Mouse (Mus musculus) activated CD4-positive, CD25-positive, alpha-beta regulatory T cell, adult 4 months (primary cell): Measurements from ENCODE around the gene Prickle2. TPM values are rescaled to one million over a fixed set of nuclear protein-coding genes. Genes with fewer than 3 reads are reported as not detected.

Experiments used
- ATAC-seq: one replicate; pipeline ENCODE4 v1.8.0; 2017
- polyA plus RNA-seq, 2 experiments: library from polyadenylated mRNA; unstranded; fragments of 100-300 nt; shearing (Covaris generic); gene quantifications; one replicate each; pipeline ENCODE4 v1.2.1; 2017

Gene Prickle2
- polyA plus RNA-seq, 2 experiments from 2014 or later = 0.17 TPM; not detected in 1

DNA sequence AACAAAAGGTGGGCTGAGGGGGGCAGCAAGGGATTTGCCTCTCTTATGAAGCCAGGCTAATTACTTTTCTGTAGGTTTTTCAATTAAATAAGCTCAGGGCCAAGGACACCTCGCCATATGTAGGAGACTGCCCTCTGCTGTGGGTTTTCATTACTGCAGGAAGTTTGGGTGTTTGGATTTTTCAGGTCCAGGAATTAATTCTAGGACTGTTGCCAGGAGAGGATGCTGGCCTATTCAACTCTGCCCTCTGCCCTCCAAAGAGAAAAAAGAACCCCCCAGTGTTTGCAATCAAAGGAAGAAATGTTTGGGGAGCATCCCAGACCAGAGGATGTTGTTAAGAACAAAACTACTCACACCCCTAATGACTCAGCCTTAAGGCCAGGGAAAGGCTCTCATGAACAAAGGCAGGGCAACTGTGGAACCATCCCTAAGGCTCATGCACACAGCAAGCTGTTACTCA, 40.4 kb downstream of the Prickle2 start:
- no peak for ATAC-seq

DNA sequence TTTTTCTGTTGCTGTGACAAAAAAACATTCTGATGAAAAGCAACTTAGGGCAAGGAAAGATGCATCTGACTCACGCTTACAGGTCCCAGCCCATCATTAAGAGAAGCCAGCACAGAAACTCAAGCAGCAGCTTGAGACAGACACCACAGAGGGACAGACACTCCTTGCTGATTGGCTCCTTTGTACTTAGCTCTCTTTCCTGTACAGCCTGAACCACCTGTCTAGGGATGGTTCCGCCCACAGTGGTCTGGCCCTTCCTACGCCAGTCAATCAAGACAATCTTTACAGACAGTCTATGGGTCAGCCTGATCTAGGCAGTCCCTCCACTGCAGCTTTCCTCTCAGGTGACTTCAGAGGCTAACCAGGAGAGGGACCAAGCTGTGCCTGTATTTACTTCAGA, 42.1 kb downstream of the Prickle2 start:
- ATAC-seq = no peak

DNA sequence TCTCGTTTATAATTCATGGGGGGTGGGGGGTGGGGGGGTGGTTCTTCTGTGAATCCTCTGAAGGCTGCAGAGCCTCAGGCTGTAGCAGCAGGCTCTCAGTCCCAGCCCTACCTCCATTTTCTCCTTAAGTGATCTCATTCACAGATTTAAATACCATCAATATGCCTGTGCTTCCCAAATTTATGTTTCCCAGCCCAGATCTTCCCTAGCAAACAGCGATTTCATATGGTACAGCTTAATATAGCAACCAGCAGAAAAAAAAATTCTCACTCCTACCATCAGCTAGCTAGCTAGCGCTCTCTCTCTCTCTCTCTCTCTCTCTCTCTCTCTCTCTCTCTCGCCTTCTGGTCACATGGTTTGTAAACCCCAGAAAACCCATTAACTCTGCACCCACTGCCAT, 42.5 kb downstream of the Prickle2 start:
- ATAC-seq = no peak

DNA sequence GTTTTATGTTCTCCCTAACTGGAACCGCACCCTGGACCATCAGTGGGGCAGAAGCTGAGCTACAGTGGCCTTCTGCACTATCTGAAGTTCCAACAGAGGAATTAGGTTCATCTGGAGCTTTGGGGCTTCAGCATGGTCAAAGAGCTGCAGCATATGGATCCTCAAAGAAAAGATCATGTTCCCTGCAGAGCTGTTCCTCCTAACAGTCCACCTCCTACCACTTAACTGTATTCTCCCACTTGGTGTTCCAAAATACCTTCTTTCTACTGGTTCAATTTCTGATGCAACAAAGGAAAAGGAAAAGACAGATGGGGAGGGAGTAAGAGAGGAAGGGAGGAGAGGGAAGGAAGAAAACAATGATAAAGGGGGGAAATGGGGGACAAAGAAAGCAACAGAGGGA, 56.9 kb downstream of the Prickle2 start:
- no peak for ATAC-seq

DNA sequence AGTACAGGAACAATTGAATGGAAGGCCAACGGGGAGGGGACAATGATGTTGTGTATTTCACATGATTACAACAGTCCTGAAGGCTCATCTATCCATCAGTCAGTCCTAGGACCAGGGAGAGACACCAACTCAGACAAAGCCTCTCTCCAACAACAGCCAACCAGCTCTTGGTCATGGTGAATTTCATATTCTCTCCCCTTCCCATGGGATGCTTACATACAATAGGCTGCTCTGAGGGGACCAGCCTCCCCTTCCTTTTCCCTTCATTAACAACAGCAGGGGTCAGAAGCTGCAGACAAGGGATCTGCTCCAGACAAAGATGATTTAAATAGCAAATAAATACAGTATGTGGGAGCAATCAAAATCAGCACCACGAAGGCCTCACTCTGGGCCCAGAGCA, 57.4 kb downstream of the Prickle2 start:
- no peak for ATAC-seq

DNA sequence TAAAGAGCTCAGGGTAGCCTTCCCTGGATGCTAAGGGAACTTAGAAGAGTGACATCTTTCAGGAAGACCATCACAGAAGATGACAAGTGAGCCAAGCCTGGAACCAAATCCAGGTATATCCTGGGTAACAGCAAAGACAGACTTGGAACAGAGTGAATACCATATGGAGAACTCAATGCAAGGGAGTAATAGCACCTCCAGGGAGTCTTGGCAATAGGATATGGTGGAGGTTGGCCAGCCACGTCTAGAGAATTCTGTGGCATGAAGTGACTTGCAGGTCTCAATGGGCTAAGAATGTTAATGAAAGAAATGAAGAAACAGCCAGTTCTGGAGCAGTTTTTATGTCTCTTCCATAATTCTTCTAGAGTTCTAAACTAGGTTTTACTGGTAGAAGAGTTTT, 63.0 kb downstream of the Prickle2 start:
- ATAC-seq = no peak

DNA sequence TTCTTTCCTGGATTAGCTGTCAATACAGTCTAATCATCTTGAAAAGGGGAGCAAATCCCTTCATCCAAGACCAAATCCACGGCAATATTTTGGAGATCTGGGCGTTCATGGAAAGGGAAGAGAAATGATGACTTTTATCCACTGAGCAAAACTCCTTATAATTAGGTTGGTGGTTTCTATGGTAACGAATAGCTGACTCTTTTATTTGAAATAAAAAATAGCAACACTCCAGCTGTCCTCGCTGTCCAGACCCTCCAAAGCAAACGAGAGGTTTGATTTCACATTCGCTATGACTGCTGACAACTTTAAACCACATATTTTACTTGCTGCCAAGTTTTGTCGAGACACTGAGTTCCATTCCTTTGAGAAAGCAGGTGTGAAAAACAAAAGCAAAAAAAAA, 64.0 kb downstream of the Prickle2 start:
- no peak for ATAC-seq

DNA sequence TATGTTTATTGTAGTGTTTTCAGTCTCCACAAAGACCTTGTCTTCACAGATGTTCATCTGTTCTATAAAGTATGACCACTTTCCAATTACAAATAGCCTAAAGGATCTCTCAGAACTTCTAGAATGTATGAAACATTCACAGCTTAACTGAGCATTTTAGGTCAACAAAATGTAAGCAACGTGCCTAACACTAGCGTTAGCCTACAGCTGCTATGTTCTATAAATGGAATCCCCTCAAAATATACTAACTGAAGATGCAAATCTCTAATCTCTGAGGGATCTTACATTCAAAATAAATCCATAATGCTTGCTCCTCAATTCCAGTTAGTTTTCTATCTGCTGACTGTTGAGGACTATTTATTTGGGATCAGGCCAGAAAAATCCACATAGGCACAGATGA, 65.1 kb downstream of the Prickle2 start:
- no peak for ATAC-seq

DNA sequence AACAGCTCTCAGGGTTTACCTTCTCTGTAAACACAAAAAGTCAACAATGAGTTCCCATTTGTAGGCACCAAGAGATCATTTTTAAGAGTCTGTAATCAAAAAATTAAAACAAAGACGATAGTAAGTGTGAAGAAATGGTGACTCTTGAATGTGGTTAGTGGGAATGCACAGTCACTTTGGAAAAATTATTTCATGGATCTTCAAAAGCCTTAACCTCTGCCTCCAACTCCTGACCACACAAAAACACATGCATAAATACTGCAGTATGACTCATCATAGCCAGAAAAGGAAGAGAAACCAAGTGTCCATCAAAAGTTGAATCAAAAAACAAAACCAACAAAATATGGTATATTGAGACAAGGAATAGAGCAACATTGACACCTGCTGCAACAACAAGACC, 69.5 kb downstream of the Prickle2 start:
- ATAC-seq = no peak

DNA sequence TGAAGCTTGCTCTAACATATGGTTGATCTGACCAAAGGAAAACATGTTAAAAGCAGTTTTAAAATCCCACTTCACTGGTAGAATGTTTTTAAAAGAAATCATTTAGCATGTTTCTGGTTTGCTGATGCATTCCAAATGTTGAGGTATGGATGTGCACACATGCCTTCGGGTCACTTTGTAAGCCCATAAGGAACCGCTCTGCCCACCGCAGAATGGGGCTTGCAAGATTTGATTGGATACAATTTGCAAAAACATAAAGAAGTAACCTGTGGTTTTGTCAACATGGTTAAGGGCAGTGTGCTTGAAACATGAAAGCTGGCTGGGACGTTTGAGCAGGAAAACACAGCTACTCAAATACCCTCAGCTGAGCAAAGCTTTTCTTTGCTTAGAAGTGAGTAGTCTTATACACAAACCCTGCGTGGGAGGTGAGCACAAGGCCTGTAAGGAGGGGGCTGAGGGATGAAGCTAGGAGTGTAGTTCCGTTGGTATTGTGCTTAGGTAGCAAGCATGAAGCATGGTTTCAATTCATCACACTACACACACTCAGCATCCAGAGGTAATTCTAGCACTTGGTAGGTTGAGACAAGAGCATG, 71.0 kb downstream of the Prickle2 start:
- no peak for ATAC-seq

DNA sequence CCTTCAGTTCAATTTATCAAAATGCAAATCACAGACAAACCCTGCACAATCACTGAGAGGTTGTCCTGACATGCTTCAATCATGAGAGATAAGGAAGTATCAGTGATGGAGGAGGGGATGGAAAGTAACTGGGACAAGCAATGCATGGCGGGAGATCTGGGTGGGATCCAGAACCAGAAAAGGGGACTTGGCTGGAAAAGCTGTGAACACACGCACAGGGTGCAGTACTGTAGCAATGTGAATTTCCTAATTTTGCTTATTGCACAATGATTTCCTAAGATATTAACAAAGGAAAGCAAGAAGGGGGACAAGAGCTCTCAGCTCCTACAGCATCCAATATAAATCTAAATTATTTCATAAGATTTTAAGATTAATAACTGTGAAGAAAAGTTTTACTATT, 75.0 kb downstream of the Prickle2 start:
- no peak for ATAC-seq

DNA sequence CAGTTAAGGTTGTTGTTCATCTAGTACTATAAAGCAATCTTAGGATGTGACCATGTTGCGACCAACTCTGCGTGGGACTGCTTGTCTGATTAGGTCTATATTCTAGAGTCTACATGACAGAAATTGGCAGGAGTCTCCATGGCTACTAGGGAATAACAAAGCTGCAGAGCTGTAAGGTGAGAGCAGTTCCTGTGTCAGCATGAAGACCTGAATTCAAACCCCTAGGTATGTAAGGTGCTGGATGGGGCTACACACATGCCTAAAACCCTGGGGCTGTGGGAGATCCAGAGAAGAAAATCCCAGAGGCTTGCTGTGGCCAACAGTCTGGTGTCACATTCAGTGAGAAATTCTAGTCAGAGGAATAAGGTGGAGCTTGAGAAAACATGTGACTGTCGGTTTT, 78.2 kb downstream of the Prickle2 start:
- no peak for ATAC-seq

DNA sequence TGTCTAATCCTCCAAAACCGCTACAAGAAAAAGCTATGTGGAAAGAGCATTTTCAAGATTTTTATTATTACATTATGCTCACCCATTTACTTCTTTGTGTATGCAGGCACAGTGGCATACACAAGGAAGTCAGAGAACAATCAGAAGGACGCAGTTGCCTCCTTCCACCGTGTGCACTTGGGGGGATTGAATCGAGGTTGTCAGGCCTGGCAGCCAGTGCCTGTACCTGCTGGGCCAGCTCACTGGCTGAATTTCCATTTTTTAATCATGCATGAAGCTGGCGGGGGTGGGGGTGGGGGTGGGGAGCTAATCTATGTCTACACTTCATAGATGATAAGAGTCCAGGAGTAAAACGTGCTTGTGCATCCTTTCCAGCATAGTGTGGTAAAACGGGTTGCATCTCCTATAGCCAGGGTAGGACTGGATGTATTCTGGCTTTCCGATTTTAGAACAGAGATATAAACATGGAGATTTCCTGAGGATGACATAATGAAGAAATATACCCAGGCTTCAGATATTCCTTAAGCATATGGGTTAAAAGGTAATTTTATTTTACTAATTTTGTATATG, 78.8 kb downstream of the Prickle2 start:
- no peak for ATAC-seq

DNA sequence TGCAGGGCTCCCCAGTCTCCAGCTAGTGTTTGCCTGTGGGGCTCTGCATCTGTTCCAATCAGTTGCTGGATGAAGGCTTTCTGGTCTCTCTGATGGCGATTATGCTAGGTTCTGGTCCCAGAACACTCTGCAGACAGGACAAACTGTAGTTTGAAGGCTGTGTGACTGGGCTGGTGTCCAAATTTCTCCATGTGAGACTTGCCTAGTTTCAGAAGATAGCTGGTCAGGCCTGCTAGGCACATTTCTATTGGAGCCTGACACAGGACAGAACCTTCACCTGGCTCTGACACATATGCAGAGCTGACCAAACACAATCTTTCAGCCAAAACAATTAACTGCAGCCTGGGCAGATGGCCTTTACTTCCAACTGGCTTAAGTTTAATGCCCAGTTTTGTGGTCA, 80.0 kb downstream of the Prickle2 start:
- ATAC-seq = no peak

DNA sequence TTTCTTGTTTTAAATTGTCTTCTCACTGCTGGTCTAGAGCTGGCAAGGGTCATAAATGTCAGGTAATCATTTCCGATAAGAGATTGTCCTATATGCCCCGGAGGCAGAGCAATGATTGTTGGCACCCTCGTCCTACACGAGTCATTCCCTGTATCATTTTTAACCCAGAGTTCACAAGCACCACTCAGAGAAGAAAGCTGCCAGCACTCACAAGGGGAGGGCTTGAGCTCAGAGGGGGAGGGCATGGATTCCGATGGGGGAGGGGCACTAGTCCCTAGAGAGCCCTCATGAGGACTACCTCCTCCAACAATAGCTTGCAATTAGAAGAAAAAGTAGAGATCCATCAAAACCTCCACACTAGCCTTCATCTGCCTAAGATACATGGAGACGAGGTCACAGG, 81.6 kb downstream of the Prickle2 start:
- no peak for ATAC-seq

DNA sequence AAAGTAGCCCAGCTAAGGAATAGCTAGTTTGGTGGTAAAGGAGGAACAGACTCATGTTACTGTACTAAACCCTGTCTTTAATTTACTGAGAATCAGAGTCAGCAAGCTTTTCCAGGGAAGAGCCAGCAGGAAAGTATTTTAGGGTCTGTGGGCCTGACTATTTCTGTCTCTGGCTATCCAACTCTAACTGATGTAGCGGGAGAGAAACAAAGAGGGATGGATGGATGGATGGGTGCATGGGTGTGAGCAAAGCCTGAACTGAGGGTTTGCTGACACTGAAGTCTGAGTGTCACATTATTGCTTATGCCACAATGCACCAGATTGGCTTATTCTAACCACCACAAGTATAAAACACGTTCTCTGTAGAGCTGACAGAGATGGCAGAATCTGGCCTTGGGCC, 88.8 kb downstream of the Prickle2 start:
- ATAC-seq = no peak

DNA sequence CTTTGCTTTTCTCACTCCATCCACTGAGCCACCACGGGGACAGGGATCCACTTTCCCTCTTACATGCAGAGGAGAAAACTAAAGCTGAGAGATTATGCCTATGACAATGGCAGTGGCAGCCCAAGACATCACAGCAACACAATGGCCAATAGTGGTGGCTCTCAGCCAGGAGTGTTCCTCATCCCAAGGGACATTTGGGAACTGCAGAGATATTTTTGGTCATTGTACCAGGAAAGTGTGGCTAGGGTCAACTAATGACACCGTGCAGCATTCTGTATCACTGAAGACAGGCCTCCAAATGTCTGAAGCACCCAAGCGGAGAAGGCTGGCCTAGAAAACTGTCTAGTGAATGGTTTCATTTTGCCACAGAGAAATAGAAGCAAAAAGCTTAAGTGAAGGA, 91.2 kb downstream of the Prickle2 start:
- no peak for ATAC-seq

DNA sequence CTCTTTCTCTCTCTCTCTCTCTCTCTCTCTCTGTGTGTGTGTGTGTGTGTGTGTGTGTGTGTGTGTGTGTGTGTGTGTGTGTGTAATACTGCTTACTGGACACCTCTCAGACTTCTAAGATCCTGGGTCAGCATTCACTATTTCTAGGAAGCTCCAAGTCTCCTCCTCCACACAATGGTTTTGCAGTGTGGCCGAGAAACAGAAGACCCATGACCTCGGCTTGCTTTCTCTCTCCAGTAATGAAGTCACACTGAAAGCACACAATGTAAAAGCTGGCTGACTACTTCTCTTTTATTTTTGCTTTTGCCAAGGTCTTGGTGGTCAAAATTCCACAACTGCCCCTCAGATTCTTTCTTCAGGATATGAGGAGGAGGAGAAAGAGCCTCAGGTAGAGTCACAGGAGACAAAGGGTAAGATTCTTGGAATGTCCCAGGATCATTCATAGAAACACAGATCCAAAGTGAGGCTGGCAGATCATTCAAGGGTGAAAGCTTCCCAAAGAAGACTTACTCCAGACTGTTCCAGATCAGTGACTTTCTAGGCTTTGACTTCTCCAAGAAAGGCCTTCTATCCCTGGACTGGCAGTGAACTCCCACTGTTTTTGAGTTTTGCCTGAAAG, 93.7 kb downstream of the Prickle2 start:
- no peak for ATAC-seq

DNA sequence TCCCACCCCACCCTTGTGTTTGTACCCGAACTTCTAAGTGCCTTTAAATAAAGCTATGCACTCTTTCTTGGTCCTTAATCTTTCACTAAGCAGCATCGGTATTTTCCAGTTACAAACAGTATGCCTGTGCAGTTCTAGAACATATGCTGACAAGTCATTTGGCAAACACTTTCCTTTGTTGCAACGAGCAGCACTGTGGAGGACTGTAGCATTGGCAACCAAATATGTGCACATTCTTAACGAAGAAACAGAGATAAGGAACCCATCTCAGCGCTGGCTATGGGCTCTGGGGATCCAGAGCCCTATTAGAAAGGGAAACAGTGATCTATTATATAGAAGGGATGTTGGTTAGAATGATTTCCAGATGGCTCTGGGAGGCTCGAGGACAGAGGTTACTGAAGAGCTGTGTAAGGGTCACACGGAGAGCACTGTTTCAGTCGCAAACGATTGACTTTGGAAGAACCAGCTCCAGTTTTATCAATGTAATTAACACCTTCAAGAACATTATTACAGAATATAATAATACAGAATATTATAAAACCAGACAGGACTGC, 96.2 kb downstream of the Prickle2 start:
- ATAC-seq = no peak

DNA sequence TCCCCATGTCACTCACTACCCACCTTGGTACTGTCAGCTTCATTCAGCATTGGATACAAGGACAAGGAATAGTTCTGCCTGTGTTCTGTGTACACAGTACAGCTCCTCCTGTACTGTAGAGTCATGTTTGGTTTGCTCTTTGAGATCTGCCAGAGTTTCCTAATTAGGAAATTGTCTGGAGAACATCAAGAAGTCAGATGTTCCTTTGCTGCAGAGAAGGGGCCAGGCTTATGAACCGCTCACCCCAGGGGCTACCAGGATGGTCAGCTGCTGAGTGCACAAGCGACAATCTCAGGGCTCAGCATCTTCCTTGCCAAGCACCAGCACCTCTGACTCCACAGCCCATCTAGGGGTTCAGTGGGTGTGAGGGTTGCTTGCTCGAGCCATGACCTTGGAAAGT, 96.9 kb downstream of the Prickle2 start:
- no peak for ATAC-seq

DNA sequence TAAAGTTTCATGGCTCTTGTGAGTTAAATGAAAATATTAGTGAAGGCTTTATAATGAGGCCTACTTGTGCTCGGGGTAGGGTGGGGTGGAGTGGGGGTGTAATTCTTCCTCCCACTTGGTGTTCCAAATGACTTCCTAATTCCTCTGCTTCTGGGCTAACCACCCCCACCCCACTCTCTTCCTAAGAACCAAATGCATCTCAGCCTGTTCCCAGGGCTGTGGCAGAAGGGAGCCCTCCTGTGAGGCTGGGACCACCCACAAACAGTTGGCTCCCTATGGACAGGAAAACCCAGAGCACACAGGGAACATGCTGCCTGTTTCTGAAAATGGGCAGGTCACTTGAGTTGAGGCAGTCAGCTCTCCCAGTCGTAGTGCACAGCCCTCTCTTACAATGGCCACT, 100.8 kb downstream of the Prickle2 start:
- ATAC-seq = no peak

DNA sequence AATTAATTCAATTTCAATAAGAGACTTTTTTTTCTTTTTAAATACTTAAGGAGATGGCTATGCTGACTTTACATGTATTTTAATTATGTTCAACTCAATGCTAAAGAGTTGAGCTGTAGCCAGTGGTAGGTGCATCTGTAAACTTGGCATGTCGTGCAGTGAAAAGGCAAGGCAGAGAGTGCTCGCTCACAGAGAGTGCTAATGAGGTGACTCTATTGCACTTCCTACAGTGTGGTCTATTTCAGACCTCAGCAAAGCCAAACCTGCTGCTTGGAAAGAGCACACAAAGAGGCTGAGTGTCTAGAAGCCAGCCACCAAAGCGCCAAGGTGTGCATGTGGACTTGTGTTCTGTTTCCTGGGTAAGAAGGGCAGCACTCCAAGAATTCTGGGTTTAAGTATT, 109.6 kb downstream of the Prickle2 start:
- no peak for ATAC-seq

DNA sequence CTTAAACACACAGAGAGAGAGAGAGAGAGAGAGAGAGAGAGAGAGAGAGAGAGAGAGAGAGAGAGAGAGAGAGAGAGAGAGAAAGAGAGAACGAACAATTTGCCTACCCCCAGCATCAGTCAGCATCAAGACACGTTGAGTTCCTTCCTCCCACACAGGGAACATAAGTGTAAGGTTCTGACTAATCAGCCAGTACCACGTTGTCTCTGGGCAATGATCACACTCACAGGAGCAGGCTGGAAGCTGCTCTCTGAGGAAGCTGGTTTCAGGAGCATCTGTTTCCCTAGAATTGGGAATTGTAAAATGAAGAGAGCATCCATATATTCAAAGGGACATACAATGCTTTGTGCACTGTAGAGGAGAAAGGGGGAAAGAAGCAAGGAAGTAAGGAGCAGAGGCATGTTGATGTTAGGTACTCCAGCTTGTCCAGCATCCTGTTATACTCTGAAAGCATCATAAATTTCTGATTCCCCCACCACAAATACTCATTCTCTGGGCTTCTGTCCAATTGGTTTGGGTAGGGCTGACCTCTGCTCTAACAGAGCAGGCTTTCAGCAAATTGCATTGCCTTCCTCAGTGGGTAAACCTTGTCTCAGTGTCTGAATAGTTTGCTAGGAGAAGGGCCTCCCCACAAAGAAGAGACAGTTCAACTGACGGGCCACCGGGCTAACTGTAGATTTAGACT, 116.4 kb downstream of the Prickle2 start:
- ATAC-seq = no peak

DNA sequence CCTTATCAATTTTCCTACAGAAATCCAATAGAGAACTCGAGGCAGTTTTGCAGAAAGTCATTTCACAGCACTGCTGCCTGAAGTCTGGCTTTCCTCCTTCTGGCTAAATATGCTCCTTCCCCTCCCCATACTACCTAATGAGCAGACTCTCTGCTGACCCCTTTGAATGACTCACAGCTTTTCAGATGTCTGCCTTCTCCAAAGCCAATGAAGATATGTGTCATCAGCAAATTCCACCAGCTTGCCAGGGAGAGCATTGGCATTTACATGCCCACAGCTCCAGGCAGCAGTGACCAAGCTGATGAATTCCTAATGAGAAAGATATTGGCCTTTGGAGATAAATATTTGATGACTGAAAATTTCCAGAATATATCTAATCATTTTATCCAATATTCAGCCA, 121.9 kb downstream of the Prickle2 start:
- ATAC-seq = no peak
